Mouse (Mus musculus): ENCODE results near the gene Lama4. TPM values are rescaled to one million over a fixed set of nuclear protein-coding genes. Genes with fewer than 3 reads are reported as not detected.

The Lama4 gene
- under 1 TPM; 0.42 to 0.79 TPM for total RNA-seq (2023)

DNA sequence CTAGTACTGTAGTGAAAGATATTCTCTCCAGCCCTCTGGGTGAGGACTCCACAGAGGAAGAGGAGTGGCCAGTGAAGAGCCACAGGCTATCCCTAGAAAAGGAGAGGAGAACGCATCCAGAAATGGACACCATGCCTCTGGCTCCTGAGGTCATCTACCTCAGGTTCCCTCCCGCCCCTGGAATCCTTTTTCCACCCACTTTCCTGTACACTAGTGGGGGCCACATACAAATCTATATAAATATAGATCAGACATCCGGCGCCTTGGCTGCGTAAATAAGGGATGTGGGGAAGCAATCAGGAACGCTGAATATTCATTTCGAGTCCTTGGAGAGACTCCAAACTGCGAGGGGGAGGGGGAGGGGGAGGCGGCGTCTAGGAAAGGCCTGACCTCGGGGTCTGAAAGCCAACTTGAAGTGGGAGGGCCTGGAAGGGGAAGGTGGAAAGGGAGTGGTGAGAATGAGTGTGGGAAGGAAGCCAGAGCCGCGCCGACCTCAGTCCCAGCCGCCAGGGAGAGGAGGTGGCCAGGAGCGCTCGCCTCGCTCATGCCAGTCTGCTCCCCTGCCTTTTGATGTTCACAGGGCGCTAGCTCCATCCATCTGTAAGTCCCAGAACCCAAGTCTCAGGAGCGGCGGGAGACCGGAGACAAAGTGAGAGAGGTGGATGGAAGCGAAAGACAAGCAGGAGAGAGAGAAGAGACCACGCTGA, at the start of gene Lama4:
Lama4 (plus strand) TSS at position 441 of the 707 bp plus-strand sequence.

DNA sequence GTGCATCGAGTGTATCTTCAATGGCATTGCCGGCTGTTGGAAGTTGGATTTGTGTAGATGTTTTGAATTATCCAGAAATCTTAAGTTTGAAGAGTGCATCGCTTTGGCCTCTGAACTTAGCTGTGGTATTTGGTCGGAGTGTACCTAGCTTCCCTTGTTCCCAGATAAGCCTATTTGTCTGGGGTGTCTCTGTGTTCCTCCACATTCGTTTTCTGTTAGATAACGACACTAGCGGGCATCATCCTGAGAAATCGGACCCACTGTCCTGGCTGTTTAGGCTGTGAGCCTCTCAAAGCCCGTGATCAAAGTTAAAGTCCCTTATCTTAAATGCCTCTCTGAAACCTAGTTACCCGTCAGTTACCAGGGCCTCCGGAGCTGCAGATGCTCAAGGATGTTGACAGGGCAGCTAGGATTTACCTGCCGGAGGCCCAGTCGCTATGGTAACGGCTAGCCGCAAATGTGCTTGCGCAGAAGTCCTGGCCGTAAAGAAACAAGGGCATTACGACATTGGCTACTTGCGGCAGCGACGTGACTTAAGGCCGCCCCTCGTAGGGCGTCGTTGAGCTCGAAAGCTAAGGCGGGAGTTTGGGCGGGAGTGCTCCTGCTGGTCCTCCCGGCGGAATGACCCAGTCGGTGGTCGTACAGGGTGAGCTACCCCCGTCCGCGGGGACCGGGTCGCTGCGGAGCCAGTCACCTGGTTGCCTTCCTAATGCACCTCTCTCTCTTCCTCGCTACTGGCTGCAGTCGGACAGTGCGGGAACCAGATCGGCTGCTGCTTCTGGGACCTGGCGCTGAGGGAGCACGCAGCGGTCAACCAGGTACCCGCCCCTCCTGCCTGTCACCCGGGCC, 168.4 kb downstream of the Lama4 start, which contains the start of the genes Fam229b and Tube1:
Fam229b (minus strand) TSS at position 453 of the 849 bp plus-strand sequence.
Tube1 (plus strand) TSS at position 515 of the 849 bp plus-strand sequence.

Other genes with a start within 250 kb of the Lama4 start
- gene Rfpl4b, start 143.7 kb upstream of the Lama4 start, total RNA-seq (2023), result not detected
- not detected for gene Fam229b, start 168.4 kb downstream of the Lama4 start, total RNA-seq (2023)
- gene Tube1, start 168.5 kb downstream of the Lama4 start, total RNA-seq (2023), result 1 to 10 TPM; 6.6 to 7.9 TPM
- gene Ccn6, start 198.3 kb downstream of the Lama4 start, total RNA-seq (2023), result 10 to 100 TPM; 13.3 to 18.0 TPM

Data from neutrophil, adult 83 days (primary cell).